Mouse (Mus musculus) forebrain, embryonic 12.5 days (tissue): ENCODE results near the gene Nod1. TPM values are rescaled to one million over a fixed set of nuclear protein-coding genes. Genes with fewer than 3 reads are reported as not detected.

Experiments
- ATAC-seq: fragments of 200-750 bp; cut with Nextera tagmentation; 2 replicates; pipeline ENCODE4 v1.8.0; 2017; ENCODE audit warnings: moderate TSS enrichment; ENCODE audit not compliant: low FRiP score
- H3K27ac ChIP-seq: fragments of 300-500 bp; sonication (generic); 2 replicates; pipeline ENCODE4 v1.5.1; 2016; ENCODE audit warnings: mild to moderate bottlenecking
- H3K27me3 ChIP-seq: fragments of 300-500 bp; sonication (generic); 2 replicates; pipeline ENCODE4 v1.6.1; 2016; ENCODE audit warnings: mild to moderate bottlenecking
- H3K36me3 ChIP-seq: fragments of 300-500 bp; sonication (generic); replicated peaks from 2 replicates; pipeline ENCODE4 v1.6.1; 2016; ENCODE audit warnings: mild to moderate bottlenecking
- H3K4me1 ChIP-seq: fragments of 300-500 bp; sonication (generic); 2 replicates; pipeline ENCODE4 v1.6.1; 2016
- H3K4me2 ChIP-seq: fragments of 300-500 bp; sonication (generic); 2 replicates; pipeline ENCODE4 v1.6.1; 2016; ENCODE audit warnings: mild to moderate bottlenecking, moderate library complexity
- H3K4me3 ChIP-seq: fragments of 300-500 bp; sonication (generic); replicated peaks from 2 replicates; pipeline ENCODE4 v1.5.1; 2016; ENCODE audit warnings: mild to moderate bottlenecking
- H3K9ac ChIP-seq: fragments of 300-500 bp; sonication (generic); 2 replicates; pipeline ENCODE4 v1.6.1; 2016; ENCODE audit warnings: mild to moderate bottlenecking
- H3K9me3 ChIP-seq: fragments of 300-500 bp; sonication (generic); 2 replicates; pipeline ENCODE4 v1.6.1; 2016
- WGBS: fragments of 180-500 bp; shearing (Covaris S2); methylation state at CpG from one replicate; pipeline ENCODE4 v1.1.7; 2016; 5-methylcytosine and 5-hydroxymethylcytosine counted together
- polyA plus RNA-seq: library from polyadenylated mRNA; unstranded; fragments of >200 nt; fragmentation: Nextera tagmentation; extraction: Ambion mirVana; gene quantifications from 2 replicates; pipeline ENCODE4 v1.2.1, GENCODE M21; 2016

The Nod1 gene
- polyA plus RNA-seq, 1 experiment from 2014 or later = 2.0 TPM

DNA sequence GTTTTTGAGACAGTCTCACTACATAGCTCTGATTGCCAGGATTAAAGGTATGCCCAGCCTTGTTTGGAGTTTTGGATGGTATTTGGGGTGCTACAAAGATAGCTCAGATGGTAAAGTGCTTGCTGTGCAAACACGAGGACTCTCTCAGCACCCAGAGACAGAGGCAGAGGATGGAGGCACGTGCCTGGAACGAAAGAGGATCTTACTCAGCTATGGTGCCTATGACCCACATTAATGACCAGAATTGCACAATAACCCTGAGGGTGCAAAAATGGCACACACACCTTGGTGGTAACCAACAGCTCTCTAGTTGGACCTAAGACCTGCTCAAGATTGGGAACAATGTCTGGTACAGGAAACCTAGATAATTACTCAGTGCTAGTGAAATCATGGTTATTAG, 19.9 kb downstream of the Nod1 start:
- Histone ChIP-seq H3K27ac (no peak overlapping the region), H3K9ac (no peak overlapping the region), H3K27me3 (no peaks in the 10 kb centered on the region), H3K9me3 (no peaks in the 10 kb centered on the region), H3K4me3 (no peak overlapping the region), H3K4me2 (no peak overlapping the region), H3K36me3 (no peaks in the 10 kb centered on the region), H3K4me1 (no peaks in the 10 kb centered on the region)
- no peak for ATAC-seq
- 92% methylated on average over 3 of the region's 3 CpGs for WGBS

DNA sequence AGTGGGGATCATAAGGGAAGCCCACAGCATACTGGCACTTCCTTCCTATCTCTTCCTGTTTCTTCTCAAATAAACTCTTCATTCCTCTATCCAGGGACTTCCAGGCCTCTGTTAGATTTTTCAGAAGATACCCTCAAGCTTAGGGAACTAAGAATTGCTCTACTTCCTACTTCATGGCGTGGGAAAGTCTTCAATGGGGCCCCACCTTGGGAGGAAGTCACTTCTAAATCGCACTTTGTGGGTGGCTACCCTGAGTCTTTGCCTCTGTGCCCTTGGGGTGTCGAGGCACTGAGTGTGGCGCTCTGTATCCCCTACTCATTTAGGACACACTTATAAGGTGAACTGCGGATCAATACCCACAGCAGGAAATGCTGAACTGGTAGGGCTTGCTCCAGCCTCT, 23.7 kb downstream of the Nod1 start:
- H3K4me1 ChIP-seq = no peaks in the 10 kb centered on the region
- 85% methylated on average over 5 of the region's 5 CpGs for WGBS
- H3K9ac ChIP-seq = no peak overlapping the region
- no peak overlapping the region for H3K27ac ChIP-seq
- H3K27me3 ChIP-seq = peaks cover 15% of the 10 kb centered on the region
- H3K36me3 ChIP-seq = no peaks in the 10 kb centered on the region
- ATAC-seq = no peak
- H3K4me3 ChIP-seq = no peak overlapping the region
- H3K4me2 ChIP-seq = no peak overlapping the region
- no peaks in the 10 kb centered on the region for H3K9me3 ChIP-seq

- Histone ChIP-seq H3K4me1 (no peaks in the 10 kb centered on the region), H3K27me3 (peaks cover 30% of the 10 kb centered on the region), H3K27ac (no peak overlapping the region), H3K4me3 (no peak overlapping the region), H3K9me3 (no peaks in the 10 kb centered on the region), H3K36me3 (no peaks in the 10 kb centered on the region), H3K9ac (no peak overlapping the region), H3K4me2 (no peak overlapping the region)
- ATAC-seq = no peak
- 83% methylated on average over 4 of the region's 4 CpGs for WGBS
Observed at GRCm38 (mm10) chr6:54946241-54946953, 26.0 kb downstream of the Nod1 start.

DNA sequence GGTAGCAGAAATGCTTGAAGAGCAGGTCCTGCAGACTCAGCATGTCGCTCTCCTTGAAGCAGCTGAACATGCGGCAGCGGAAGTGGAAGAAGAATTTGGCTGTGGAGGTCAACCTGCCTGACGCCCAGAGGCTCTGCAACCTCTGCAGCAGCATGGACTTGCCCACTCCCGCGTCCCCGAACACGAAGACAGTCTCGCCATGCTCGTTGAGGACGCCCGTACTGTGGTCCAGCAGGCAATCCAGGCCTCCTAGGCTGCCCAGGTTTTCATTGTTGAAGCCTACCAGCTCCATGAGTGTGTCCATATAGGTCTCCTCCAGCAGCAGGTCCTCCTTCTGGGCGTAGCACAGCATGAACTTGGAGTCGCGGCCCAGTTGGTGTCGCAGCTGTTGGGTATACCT, 27.9 kb downstream of the Nod1 start:
- H3K27me3 ChIP-seq = peaks cover 30% of the 10 kb centered on the region
- no peak overlapping the region for H3K4me3 ChIP-seq
- no peaks in the 10 kb centered on the region for H3K4me1 ChIP-seq
- no peak overlapping the region for H3K27ac ChIP-seq
- H3K9ac ChIP-seq = no peak overlapping the region
- H3K4me2 ChIP-seq = no peak overlapping the region
- no peak for ATAC-seq
- H3K9me3 ChIP-seq = no peaks in the 10 kb centered on the region
- WGBS = 89% methylated on average over 16 of the region's 16 CpGs
- no peaks in the 10 kb centered on the region for H3K36me3 ChIP-seq

DNA sequence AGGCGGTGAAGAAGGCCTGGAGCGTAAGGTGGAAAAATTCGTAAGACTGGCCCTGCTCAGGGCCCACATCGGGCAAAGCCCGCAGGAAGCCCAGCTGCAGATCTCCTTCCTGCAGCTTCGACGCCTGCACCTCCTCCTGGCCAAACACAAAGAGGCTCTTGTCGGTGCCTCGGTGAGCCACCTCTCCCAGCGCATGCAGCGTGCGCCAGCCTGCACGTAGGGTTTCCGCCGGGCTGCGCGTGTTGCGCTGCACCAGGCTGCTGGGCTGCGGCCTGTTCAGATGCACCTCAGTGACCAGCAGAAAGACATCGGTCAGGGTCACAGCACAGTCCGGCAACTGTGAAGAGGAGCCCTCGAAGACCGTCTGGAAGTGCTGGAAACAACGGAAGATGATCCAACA, 28.7 kb downstream of the Nod1 start:
- Histone ChIP-seq H3K9ac (no peak overlapping the region), H3K4me1 (no peaks in the 10 kb centered on the region), H3K9me3 (no peaks in the 10 kb centered on the region), H3K4me3 (no peak overlapping the region), H3K36me3 (no peaks in the 10 kb centered on the region), H3K4me2 (no peak overlapping the region), H3K27me3 (peaks cover 30% of the 10 kb centered on the region), H3K27ac (no peak overlapping the region)
- ATAC-seq = no peak
- WGBS = 54% methylated on average over 24 of the region's 24 CpGs

DNA sequence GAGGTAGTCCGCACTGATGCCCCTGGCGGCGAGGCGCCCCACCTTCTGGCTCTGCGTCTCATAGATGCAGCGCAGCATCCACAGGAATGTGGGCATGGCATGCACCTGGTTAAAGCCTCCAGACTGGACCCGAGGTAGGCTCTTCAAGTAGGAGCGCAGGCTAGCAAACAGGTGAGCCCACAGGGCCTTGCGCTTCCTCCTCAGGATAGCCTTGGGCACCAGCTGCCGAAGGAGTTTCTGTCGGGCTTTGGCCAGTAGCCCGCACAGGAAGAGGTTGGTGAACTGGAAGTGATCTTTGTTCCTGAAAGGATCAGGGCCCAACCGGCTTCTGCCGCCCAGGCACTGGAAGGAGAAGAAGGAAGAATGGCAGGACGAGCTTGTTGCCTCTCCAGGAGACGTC, 29.1 kb downstream of the Nod1 start:
- WGBS = 80% methylated on average over 16 of the region's 16 CpGs
- Histone ChIP-seq H3K4me3 (no peak overlapping the region), H3K4me2 (no peak overlapping the region), H3K9me3 (no peaks in the 10 kb centered on the region), H3K4me1 (no peaks in the 10 kb centered on the region), H3K27ac (no peak overlapping the region), H3K36me3 (no peaks in the 10 kb centered on the region), H3K27me3 (peaks cover 30% of the 10 kb centered on the region), H3K9ac (no peak overlapping the region)
- no peak for ATAC-seq

GRCm38 (mm10) chr6:54941149-54941548, 31.3 kb downstream of the Nod1 start:
- no peak for ATAC-seq
- 92% methylated on average over 6 of the region's 6 CpGs for WGBS
- Histone ChIP-seq H3K27me3 (peaks cover 30% of the 10 kb centered on the region), H3K9me3 (no peaks in the 10 kb centered on the region), H3K36me3 (no peaks in the 10 kb centered on the region), H3K4me3 (no peak overlapping the region), H3K4me1 (no peaks in the 10 kb centered on the region), H3K9ac (no peak overlapping the region), H3K27ac (no peak overlapping the region), H3K4me2 (no peak overlapping the region)

GRCm38 (mm10) chr6:54940126-54940525, 32.3 kb downstream of the Nod1 start:
- no peaks in the 10 kb centered on the region for H3K4me1 ChIP-seq
- H3K4me2 ChIP-seq = no peak overlapping the region
- no peak for ATAC-seq
- H3K36me3 ChIP-seq = no peaks in the 10 kb centered on the region
- H3K9ac ChIP-seq = no peak overlapping the region
- peaks cover 29% of the 10 kb centered on the region for H3K27me3 ChIP-seq
- WGBS = 85% methylated on average over 7 of the region's 7 CpGs
- H3K27ac ChIP-seq = no peak overlapping the region
- H3K4me3 ChIP-seq = no peak overlapping the region
- H3K9me3 ChIP-seq = no peaks in the 10 kb centered on the region

DNA sequence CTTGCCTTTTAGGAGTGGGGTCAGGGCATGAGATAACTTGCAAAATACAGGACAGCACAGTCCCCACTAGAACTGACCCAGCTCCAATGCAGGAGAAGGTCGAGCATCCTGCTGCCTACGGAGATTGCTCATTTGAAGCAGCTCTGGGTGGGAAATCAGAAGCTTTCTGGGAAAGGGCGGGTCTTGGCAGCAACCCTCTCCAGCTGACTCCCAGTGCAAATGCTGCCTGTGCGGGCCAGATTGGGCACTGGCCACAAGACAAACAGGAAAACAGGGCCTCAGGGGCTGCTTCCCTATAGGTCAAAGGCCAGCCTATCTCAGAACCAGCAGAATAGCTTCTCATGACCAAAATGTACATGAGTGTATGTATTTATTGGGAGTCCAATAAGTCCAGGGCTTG, 32.8 kb downstream of the Nod1 start:
- Histone ChIP-seq H3K27ac (no peak overlapping the region), H3K9me3 (no peaks in the 10 kb centered on the region), H3K4me3 (no peak overlapping the region), H3K36me3 (no peaks in the 10 kb centered on the region), H3K4me1 (no peaks in the 10 kb centered on the region), H3K27me3 (peaks cover 24% of the 10 kb centered on the region), H3K4me2 (no peak overlapping the region), H3K9ac (no peak overlapping the region)
- ATAC-seq = no peak
- 80% methylated on average over 4 of the region's 4 CpGs for WGBS

- Histone ChIP-seq H3K9me3 (no peaks in the 10 kb centered on the region), H3K27me3 (no peaks in the 10 kb centered on the region), H3K4me2 (no peak overlapping the region), H3K4me1 (no peaks in the 10 kb centered on the region), H3K36me3 (no peaks in the 10 kb centered on the region), H3K4me3 (no peak overlapping the region), H3K27ac (no peak overlapping the region), H3K9ac (no peak overlapping the region)
- 86% methylated on average over 2 of the region's 2 CpGs for WGBS
- ATAC-seq = no peak
Observed at GRCm38 (mm10) chr6:54936496-54936895, 35.9 kb downstream of the Nod1 start.

- 83% methylated on average over 5 of the region's 5 CpGs for WGBS
- Histone ChIP-seq H3K27me3 (no peaks in the 10 kb centered on the region), H3K36me3 (no peaks in the 10 kb centered on the region), H3K27ac (no peak overlapping the region), H3K4me1 (no peaks in the 10 kb centered on the region), H3K4me3 (no peak overlapping the region), H3K9ac (no peak overlapping the region), H3K9me3 (no peaks in the 10 kb centered on the region), H3K4me2 (no peak overlapping the region)
- no peak for ATAC-seq
Observed at GRCm38 (mm10) chr6:54934930-54935329, 37.5 kb downstream of the Nod1 start.

DNA sequence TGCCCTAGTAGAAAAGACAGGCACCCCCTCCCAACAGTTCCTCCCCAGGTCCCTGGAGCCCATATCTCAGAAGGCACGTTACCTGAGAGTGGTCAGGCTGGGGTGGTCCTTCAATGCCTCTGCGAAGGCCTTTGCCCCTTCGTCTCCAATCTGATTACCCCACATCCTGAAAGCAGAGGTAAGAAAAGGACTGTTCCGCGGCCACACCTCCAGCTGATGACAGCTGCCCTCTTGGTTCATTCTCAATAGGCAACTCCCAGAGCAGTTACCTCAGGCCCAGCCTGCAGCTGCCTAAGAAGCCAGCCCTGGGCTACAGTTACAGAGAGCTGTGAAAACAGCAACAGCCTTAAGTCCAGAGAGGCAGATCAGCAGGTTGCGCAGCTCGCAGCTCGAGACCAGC, 38.1 kb downstream of the Nod1 start:
- WGBS = 94% methylated on average over 8 of the region's 8 CpGs
- no peaks in the 10 kb centered on the region for H3K36me3 ChIP-seq
- no peak overlapping the region for H3K27ac ChIP-seq
- ATAC-seq = no peak
- H3K4me3 ChIP-seq = no peak overlapping the region
- no peaks in the 10 kb centered on the region for H3K27me3 ChIP-seq
- H3K9me3 ChIP-seq = no peaks in the 10 kb centered on the region
- no peaks in the 10 kb centered on the region for H3K4me1 ChIP-seq
- no peak overlapping the region for H3K4me2 ChIP-seq
- H3K9ac ChIP-seq = no peak overlapping the region

DNA sequence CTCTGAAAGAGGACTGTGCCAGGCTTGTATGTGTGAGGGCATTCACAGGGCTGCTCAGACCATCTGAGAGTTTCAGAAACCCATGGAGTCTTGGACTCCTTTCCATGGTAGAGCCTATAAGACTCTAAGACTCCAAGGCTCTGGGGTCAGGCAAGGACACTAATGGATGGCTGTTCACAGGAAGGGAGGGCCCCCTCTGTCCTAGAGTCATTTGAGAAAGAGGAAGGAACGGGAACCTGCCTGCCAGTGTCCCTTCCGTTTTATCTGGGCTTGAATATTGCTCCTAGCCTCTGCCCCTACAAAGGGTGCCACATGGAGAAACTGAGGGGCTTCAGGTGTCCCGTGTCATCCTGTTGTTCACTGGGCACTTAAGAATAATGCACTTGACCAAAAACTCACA, 38.5 kb downstream of the Nod1 start:
- Histone ChIP-seq H3K4me3 (no peak overlapping the region), H3K36me3 (no peaks in the 10 kb centered on the region), H3K27me3 (no peaks in the 10 kb centered on the region), H3K4me1 (no peaks in the 10 kb centered on the region), H3K4me2 (no peak overlapping the region), H3K27ac (no peak overlapping the region), H3K9ac (no peak overlapping the region), H3K9me3 (no peaks in the 10 kb centered on the region)
- 79% methylated on average over 3 of the region's 3 CpGs for WGBS
- ATAC-seq = no peak
